9 mouse cellular contexts compared by ENCODE assay signal in genomic region chr8:20590117-20590997, GRCm38 (mm10). TPM values are rescaled to one million over a fixed set of nuclear protein-coding genes. Genes with fewer than 3 reads are reported as not detected.
DNase-seq lines count a peak whose midpoint lies in the region; ATAC-seq lines count a peak whose summit lies in the region.
"Not testable (repeated sequence)": the region's sequence is repeated elsewhere in the genome, so short reads cannot be mapped to it uniquely, and the experiment has no call there.
"Had no signal": no experiment of that assay in that cellular context is flagged by ENCODE, and none has a peak within 500 bp of the region (broad histone marks: within the 10 kb centered on the region; RNA-seq: fewer than 3 reads in every experiment).

No protein-coding gene starts in this region.

- peak; percentile 53 for DNase-seq in R1 (ENCODE audit: low read depth, low spot score)
- peak; percentile 56 for DNase-seq in cerebellum, adult 9-10 months
- peak; percentile 10 for DNase-seq in gastrocnemius, postnatal 14 days
- peak; percentile 15 to 38 for DNase-seq in left cerebral cortex, postnatal 36 days (ENCODE audit: low spot score in 2 of 2)
- DNase-seq in midbrain, embryonic 11.5 days (ENCODE audit: low spot score, missing footprints) = peak; percentile 73
- DNase-seq in spleen, postnatal 10 days (ENCODE audit: low spot score in 2 of 2) = peak; percentile 29 to 59
- peak; percentile 18 for DNase-seq in urinary bladder, postnatal 14 days (ENCODE audit: low spot score)

- ATAC-seq in intestine, embryonic 16.5 days = peak; percentile 3; the same call in 1 of the 2 replicates
- not testable (repeated sequence) for ATAC-seq in midbrain, embryonic 11.5 days (ENCODE audit: low FRiP score)

- not testable (repeated sequence) for H3K36me3 ChIP-seq in intestine, embryonic 16.5 days (ENCODE audit: control insufficient read depth, insufficient read depth, low read length); midbrain, embryonic 11.5 days (ENCODE audit: control insufficient read depth, insufficient read depth, low read length)

- 87% methylated on average over 3 of the region's 9 CpGs for WGBS in intestine, embryonic 16.5 days
- 88% methylated on average over 3 of the region's 9 CpGs for WGBS in midbrain, embryonic 11.5 days

- intact Hi-C loops in gastrocnemius, postnatal 14 days (cut with DNase I; ENCODE audit: low total_unique reads); left cerebral cortex, postnatal 36 days (cut with DNase I): not testable (repeated sequence)

- not testable (repeated sequence) for H3K27ac ChIP-seq in intestine, embryonic 16.5 days (ENCODE audit: low read length); midbrain, embryonic 11.5 days (ENCODE audit: low read depth, low read length)

- H3K4me1 ChIP-seq in intestine, embryonic 16.5 days (ENCODE audit: control insufficient read depth, insufficient read depth, low read length); midbrain, embryonic 11.5 days (ENCODE audit: control insufficient read depth, insufficient read depth, low read length): not testable (repeated sequence)

- not testable (repeated sequence) for H3K4me2 ChIP-seq in intestine, embryonic 16.5 days (ENCODE audit: low read depth, low read length); midbrain, embryonic 11.5 days

- H3K4me3 ChIP-seq in intestine, embryonic 16.5 days (ENCODE audit: low read length); midbrain, embryonic 11.5 days (ENCODE audit: low read depth, low read length): not testable (repeated sequence)

- H3K27me3 ChIP-seq in intestine, embryonic 16.5 days (replicated peaks; ENCODE audit: control insufficient read depth, insufficient read depth, low read length); midbrain, embryonic 11.5 days (ENCODE audit: control insufficient read depth, insufficient read depth, low read length): not testable (repeated sequence)

- not testable (repeated sequence) for H3K9ac ChIP-seq in intestine, embryonic 16.5 days (ENCODE audit: low read depth, low read length); midbrain, embryonic 11.5 days (ENCODE audit: low read length)

- not testable (repeated sequence) for H3K9me3 ChIP-seq in intestine, embryonic 16.5 days (ENCODE audit: control insufficient read depth, low read length); midbrain, embryonic 11.5 days (ENCODE audit: control insufficient read depth, low read length)

RNA-seq across cellular contexts. Expression of gene Gm21119, which starts 24.4 kb away (rescaled TPM):
- under 1 TPM; 0.16 to 0.33 TPM for total RNA-seq in gastrocnemius, postnatal 14 days (2021)
- 0.51 and 0.79 TPM in 2 replicates for polyA plus RNA-seq in intestine, embryonic 16.5 days (2015; fragmentation: Nextera tagmentation; extraction: Ambion mirVana)
- 1 to 10 TPM in 1 of 2 experiments, under 1 TPM in 1; 0.64 to 1.8 TPM for total RNA-seq in left cerebral cortex, postnatal 36 days (2021)
- not detected in 2 replicates for polyA plus RNA-seq in midbrain, embryonic 11.5 days (2014; fragmentation: Nextera tagmentation; extraction: Ambion mirVana)
- polyA plus RNA-seq: forebrain, postnatal 0 days had no signal

Comparison
In these comparisons a context has a peak if more than half of its experiments do, and no peak if none do; other contexts are left out.
1. DNase-seq: peak in every context shown above with its lines; median percentile 73 in midbrain, embryonic 11.5 days; 56 in cerebellum, adult 9-10 months; 53 in R1; 44 in spleen, postnatal 10 days; 26 in left cerebral cortex, postnatal 36 days; 18 in urinary bladder, postnatal 14 days; 10 in gastrocnemius, postnatal 14 days.